Mouse (Mus musculus): ENCODE measurements around the gene Nkain1.

DNA sequence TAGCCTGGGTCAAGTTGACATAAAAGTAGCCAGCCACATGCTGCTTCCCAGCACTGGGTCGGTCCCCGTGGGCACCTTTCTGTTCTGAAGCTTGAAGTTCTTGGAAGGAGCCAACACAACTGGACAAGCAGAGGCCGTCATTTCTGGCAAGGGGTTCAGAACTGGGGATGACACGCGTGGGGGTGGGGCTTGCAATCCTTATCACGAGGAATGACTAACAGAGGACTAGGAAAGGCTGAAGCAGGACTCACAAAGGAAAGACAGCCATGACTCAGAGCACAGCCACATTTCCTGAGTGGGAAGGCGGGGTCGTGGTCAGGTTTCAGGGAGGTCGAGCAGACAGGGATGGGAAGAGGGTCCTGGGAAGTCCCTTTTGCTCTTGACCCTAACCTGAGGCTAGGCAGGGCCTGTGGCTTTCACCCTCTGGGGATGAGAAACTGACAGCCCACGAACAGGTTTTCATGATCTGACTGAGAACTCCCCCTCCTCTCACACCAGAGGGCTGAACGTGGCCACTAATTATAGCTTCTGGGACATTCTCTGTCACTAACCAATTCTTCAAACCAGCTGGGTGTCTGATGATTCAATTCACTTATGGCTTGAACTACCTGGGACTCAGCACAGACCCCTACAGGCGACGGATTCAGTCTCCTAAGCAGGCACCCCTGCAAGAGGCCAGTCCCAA, 2.4 kb upstream of the Nkain1 start:
- TF ChIP-seq CHD2 (IDR thresholded peaks at IDR 0.05; ENCODE audit: low read depth, low read length), result no peak
- no peak for TF ChIP-seq ZC3H11A (IDR thresholded peaks at IDR 0.05; ENCODE audit: borderline replicate concordance, low read depth, low read length)
- no peak for TF ChIP-seq ZNF384 (IDR thresholded peaks at IDR 0.05; ENCODE audit: low read depth, low read length)
- no peak for TF ChIP-seq HCFC1 (IDR thresholded peaks at IDR 0.05; ENCODE audit: borderline replicate concordance, insufficient read depth, low read length)
- no peak for TF ChIP-seq MAFK (IDR thresholded peaks at IDR 0.05; ENCODE audit: insufficient read depth, low read depth, low read length)

Data from ES-E14 (cell line).